Mouse (Mus musculus): ENCODE data around the gene Itga6. TPM values are rescaled to one million over a fixed set of nuclear protein-coding genes. Genes with fewer than 3 reads are reported as not detected.
"Not testable (repeated sequence)": the region's sequence is repeated elsewhere in the genome, so short reads cannot be mapped to it uniquely, and the experiment has no call there.

Itga6 gene
- total and polyA plus RNA-seq, 2 experiments from 2014 or later = 33.8 to 69.2 TPM

GRCm38 (mm10) chr2:71719387-71720034 is 25.9 kb upstream of the Itga6 start:
- Histone ChIP-seq H3K4me1 (ENCODE audit: control insufficient read depth, insufficient read depth) (no peaks in the 10 kb centered on the region), H3K27me3 (ENCODE audit: control insufficient read depth, insufficient read depth, low read length) (no peaks in the 10 kb centered on the region), H3K4me2 (ENCODE audit: low read depth, low read length) (no peak overlapping the region), H3K9me3 (replicated peaks; ENCODE audit: control insufficient read depth, low read length) (no peaks in the 10 kb centered on the region), H3K9ac (replicated peaks; ENCODE audit: low read depth, low read length) (no peak overlapping the region), H3K4me3 (ENCODE audit: low read depth, low read length) (no peak overlapping the region), H3K27ac (ENCODE audit: low read depth) (no peak overlapping the region), H3K36me3 (replicated peaks; ENCODE audit: control insufficient read depth, insufficient read depth, low read length) (no peaks in the 10 kb centered on the region)
- ATAC-seq (ENCODE audit: insufficient read depth, low read depth) (no peak), DNase-seq (ENCODE audit: low spot score) (no peak)
- no peak for TF ChIP-seq EP300 (IDR thresholded peaks at IDR 0.05; ENCODE audit: low read depth)
- TF ChIP-seq CTCF (IDR thresholded peaks at IDR 0.05; ENCODE audit: low read depth) = no peak
- 54% methylated on average over 5 of the region's 5 CpGs for WGBS

- not testable (repeated sequence) for H3K9me3 ChIP-seq (replicated peaks; ENCODE audit: control insufficient read depth, low read length); H3K27ac ChIP-seq (ENCODE audit: low read depth); H3K9ac ChIP-seq (replicated peaks; ENCODE audit: low read depth, low read length); H3K36me3 ChIP-seq (replicated peaks; ENCODE audit: control insufficient read depth, insufficient read depth, low read length); H3K27me3 ChIP-seq (ENCODE audit: control insufficient read depth, insufficient read depth, low read length); H3K4me3 ChIP-seq (ENCODE audit: low read depth, low read length); DNase-seq (ENCODE audit: low spot score); H3K4me2 ChIP-seq (ENCODE audit: low read depth, low read length); ATAC-seq (ENCODE audit: insufficient read depth, low read depth); H3K4me1 ChIP-seq (ENCODE audit: control insufficient read depth, insufficient read depth)
- 59% methylated on average over 2 of the region's 2 CpGs for WGBS
These were observed 24.9 kb upstream of the Itga6 start for GRCm38 (mm10) chr2:71720556-71720955.

GRCm38 (mm10) chr2:71722913-71723312 is 22.5 kb upstream of the Itga6 start:
- ATAC-seq (ENCODE audit: insufficient read depth, low read depth) (no peak), DNase-seq (ENCODE audit: low spot score) (no peak)
- Histone ChIP-seq H3K9ac (replicated peaks; ENCODE audit: low read depth, low read length) (no peak overlapping the region), H3K27me3 (ENCODE audit: control insufficient read depth, insufficient read depth, low read length) (no peaks in the 10 kb centered on the region), H3K4me2 (ENCODE audit: low read depth, low read length) (no peak overlapping the region), H3K4me3 (ENCODE audit: low read depth, low read length) (no peak overlapping the region), H3K4me1 (ENCODE audit: control insufficient read depth, insufficient read depth) (0 out of 2 replicates have a peak, but pooled peaks cover 7% of the 10 kb centered on the region), H3K27ac (ENCODE audit: low read depth) (no peak overlapping the region), H3K36me3 (replicated peaks; ENCODE audit: control insufficient read depth, insufficient read depth, low read length) (no peaks in the 10 kb centered on the region), H3K9me3 (replicated peaks; ENCODE audit: control insufficient read depth, low read length) (no peaks in the 10 kb centered on the region)
- TF ChIP-seq CTCF (IDR thresholded peaks at IDR 0.05; ENCODE audit: low read depth) (no peak), EP300 (IDR thresholded peaks at IDR 0.05; ENCODE audit: low read depth) (no peak)
- 61% methylated on average over 5 of the region's 5 CpGs for WGBS

GRCm38 (mm10) chr2:71723623-71724022 is 21.8 kb upstream of the Itga6 start:
- H3K9ac ChIP-seq (replicated peaks; ENCODE audit: low read depth, low read length) = no peak overlapping the region
- no peak overlapping the region for H3K4me3 ChIP-seq (ENCODE audit: low read depth, low read length)
- H3K4me2 ChIP-seq (ENCODE audit: low read depth, low read length) = no peak overlapping the region
- ATAC-seq (ENCODE audit: insufficient read depth, low read depth) (no peak), DNase-seq (ENCODE audit: low spot score) (no peak)
- no peaks in the 10 kb centered on the region for H3K27me3 ChIP-seq (ENCODE audit: control insufficient read depth, insufficient read depth, low read length)
- no peak overlapping the region for H3K27ac ChIP-seq (ENCODE audit: low read depth)
- TF ChIP-seq CTCF (IDR thresholded peaks at IDR 0.05; ENCODE audit: low read depth) (no peak), EP300 (IDR thresholded peaks at IDR 0.05; ENCODE audit: low read depth) (no peak)
- H3K9me3 ChIP-seq (replicated peaks; ENCODE audit: control insufficient read depth, low read length) = no peaks in the 10 kb centered on the region
- no peaks in the 10 kb centered on the region for H3K36me3 ChIP-seq (replicated peaks; ENCODE audit: control insufficient read depth, insufficient read depth, low read length)
- WGBS = 65% methylated on average over 3 of the region's 3 CpGs
- H3K4me1 ChIP-seq (ENCODE audit: control insufficient read depth, insufficient read depth) = 0 out of 2 replicates have a peak, but pooled peaks cover 8% of the 10 kb centered on the region

GRCm38 (mm10) chr2:71724028-71724427 is 21.4 kb upstream of the Itga6 start:
- no peak overlapping the region for H3K9ac ChIP-seq (replicated peaks; ENCODE audit: low read depth, low read length)
- no peaks in the 10 kb centered on the region for H3K36me3 ChIP-seq (replicated peaks; ENCODE audit: control insufficient read depth, insufficient read depth, low read length)
- H3K27ac ChIP-seq (ENCODE audit: low read depth) = no peak overlapping the region
- H3K4me1 ChIP-seq (ENCODE audit: control insufficient read depth, insufficient read depth) = 0 out of 2 replicates have a peak, but pooled peaks cover 8% of the 10 kb centered on the region
- WGBS = 38% methylated on average over 6 of the region's 6 CpGs
- ATAC-seq (ENCODE audit: insufficient read depth, low read depth) = no peak
- DNase-seq (ENCODE audit: low spot score) = no peak
- TF ChIP-seq EP300 (IDR thresholded peaks at IDR 0.05; ENCODE audit: low read depth) = no peak
- TF ChIP-seq CTCF (IDR thresholded peaks at IDR 0.05; ENCODE audit: low read depth) = no peak
- no peaks in the 10 kb centered on the region for H3K9me3 ChIP-seq (replicated peaks; ENCODE audit: control insufficient read depth, low read length)
- no peak overlapping the region for H3K4me3 ChIP-seq (ENCODE audit: low read depth, low read length)
- H3K4me2 ChIP-seq (ENCODE audit: low read depth, low read length) = no peak overlapping the region
- no peaks in the 10 kb centered on the region for H3K27me3 ChIP-seq (ENCODE audit: control insufficient read depth, insufficient read depth, low read length)

- ATAC-seq (ENCODE audit: insufficient read depth, low read depth) (no peak), DNase-seq (ENCODE audit: low spot score) (no peak)
- 77% methylated on average over 1 of the region's 1 CpGs for WGBS
- no peaks in the 10 kb centered on the region for H3K27me3 ChIP-seq (ENCODE audit: control insufficient read depth, insufficient read depth, low read length)
- no peaks in the 10 kb centered on the region for H3K9me3 ChIP-seq (replicated peaks; ENCODE audit: control insufficient read depth, low read length)
- no peak overlapping the region for H3K9ac ChIP-seq (replicated peaks; ENCODE audit: low read depth, low read length)
- H3K36me3 ChIP-seq (replicated peaks; ENCODE audit: control insufficient read depth, insufficient read depth, low read length) = no peaks in the 10 kb centered on the region
- H3K4me1 ChIP-seq (ENCODE audit: control insufficient read depth, insufficient read depth) = 0 out of 2 replicates have a peak, but pooled peaks cover 8% of the 10 kb centered on the region
- H3K27ac ChIP-seq (ENCODE audit: low read depth) = no peak overlapping the region
- TF ChIP-seq CTCF (IDR thresholded peaks at IDR 0.05; ENCODE audit: low read depth) (no peak), EP300 (IDR thresholded peaks at IDR 0.05; ENCODE audit: low read depth) (no peak)
- no peak overlapping the region for H3K4me3 ChIP-seq (ENCODE audit: low read depth, low read length)
- no peak overlapping the region for H3K4me2 ChIP-seq (ENCODE audit: low read depth, low read length)
These were observed 20.0 kb upstream of the Itga6 start for GRCm38 (mm10) chr2:71725446-71725845.

All from heart, postnatal 0 days (tissue).